Mouse (Mus musculus) forebrain, embryonic 14.5 days (tissue): ENCODE measurements around the gene Ercc2. TPM values are rescaled to one million over a fixed set of nuclear protein-coding genes. Genes with fewer than 3 reads are reported as not detected.

Experiments used
- ATAC-seq: fragments of 200-750 bp; cut with Nextera tagmentation; 2 replicates; pipeline ENCODE4 v1.8.0; 2017; ENCODE audit warnings: mild to moderate bottlenecking, moderate library complexity
- DNase-seq: peaks from one replicate; pipeline ENCODE4 v3.0.0-alpha.2; 2015; ENCODE audit warnings: low spot score
- H3K27ac ChIP-seq: fragments of 300-500 bp; sonication (generic); 2 replicates; pipeline ENCODE4 v1.5.1; 2014; ENCODE audit warnings: low read depth, mild to moderate bottlenecking, control low read depth, low read length, moderate library complexity
- H3K27me3 ChIP-seq: fragments of 300-500 bp; sonication (generic); replicated peaks from 2 replicates; pipeline ENCODE4 v1.6.1; 2014; ENCODE audit warnings: low read length, control low read depth, mixed read lengths; ENCODE audit not compliant: control insufficient read depth, insufficient read depth
- H3K36me3 ChIP-seq: fragments of 300-500 bp; sonication (generic); 2 replicates; pipeline ENCODE4 v1.6.1; 2014; ENCODE audit warnings: low read length, control low read depth; ENCODE audit not compliant: control insufficient read depth, insufficient read depth
- H3K4me1 ChIP-seq: fragments of 300-500 bp; sonication (generic); 2 replicates; pipeline ENCODE4 v1.6.1; 2014; ENCODE audit warnings: antibody characterized with exemption, low read length, control low read depth; ENCODE audit not compliant: control insufficient read depth, insufficient read depth
- H3K4me2 ChIP-seq: fragments of 300-500 bp; sonication (generic); 2 replicates; pipeline ENCODE4 v1.6.1; 2014; ENCODE audit warnings: mild to moderate bottlenecking, control low read depth, low read length
- H3K4me3 ChIP-seq: fragments of 300-500 bp; sonication (generic); 2 replicates; pipeline ENCODE4 v1.5.1; 2014; ENCODE audit warnings: low read depth, low read length, control low read depth
- H3K9ac ChIP-seq: fragments of 300-500 bp; sonication (generic); 2 replicates; pipeline ENCODE4 v1.6.1; 2014; ENCODE audit warnings: mild to moderate bottlenecking, low read length, control low read depth, moderate library complexity
- H3K9me3 ChIP-seq: fragments of 300-500 bp; sonication (generic); replicated peaks from 2 replicates; pipeline ENCODE4 v1.6.1; 2016; ENCODE audit warnings: low read length, control low read depth, mixed read lengths; ENCODE audit not compliant: control insufficient read depth
- WGBS: fragments of 180-500 bp; shearing (Covaris S2); extraction: QIAGEN DNeasy Blood & Tissue Kit; methylation state at CpG from one replicate; pipeline ENCODE4 v1.1.7; 2014; 5-methylcytosine and 5-hydroxymethylcytosine counted together
- polyA plus RNA-seq: library from polyadenylated mRNA; unstranded; fragments of >200 nt; fragmentation: Nextera tagmentation; extraction: Ambion mirVana; gene quantifications from 2 replicates; pipeline ENCODE4 v1.2.1, GENCODE M21; 2014

Ercc2 gene
- polyA plus RNA-seq, 1 experiment from 2014 or later, result 15.2 TPM

DNA sequence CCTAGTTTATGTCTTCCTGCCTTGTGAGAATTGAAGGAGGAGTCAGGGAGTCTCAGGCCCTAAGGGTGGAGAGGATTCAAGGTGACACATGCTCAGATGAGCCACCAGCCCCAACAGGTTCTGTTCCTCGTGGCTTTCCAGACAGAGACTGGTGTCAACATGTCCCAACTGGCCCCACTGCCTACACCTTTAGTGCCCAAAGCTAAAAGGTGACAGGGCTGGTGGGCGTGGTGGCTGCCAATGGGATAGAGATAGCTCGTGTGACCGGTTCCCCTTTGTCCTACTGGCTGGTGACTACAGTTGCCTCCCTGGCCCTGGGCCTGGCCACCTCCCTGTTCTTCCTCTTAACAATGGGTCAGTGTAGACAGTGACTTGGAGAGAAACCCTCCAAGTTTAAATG lies 16.4 kb upstream of the Ercc2 start:
- Histone ChIP-seq H3K4me1 (peaks cover 6% of the 10 kb centered on the region; the same call in 1 of the 2 replicates), H3K36me3 (no peaks in the 10 kb centered on the region), H3K9ac (no peak overlapping the region), H3K27ac (no peak overlapping the region), H3K4me3 (no peak overlapping the region), H3K9me3 (no peaks in the 10 kb centered on the region), H3K4me2 (no peak overlapping the region), H3K27me3 (no peaks in the 10 kb centered on the region)
- no peak for ATAC-seq
- DNase-seq, result no peak
- WGBS, result 83% methylated on average over 4 of the region's 4 CpGs

GRCm38 (mm10) chr7:19368380-19368779 lies 13.4 kb upstream of the Ercc2 start:
- WGBS, result 24% methylated on average over 16 of the region's 16 CpGs
- Histone ChIP-seq H3K9ac (no peak overlapping the region), H3K27ac (no peak overlapping the region), H3K4me2 (no peak overlapping the region), H3K9me3 (no peaks in the 10 kb centered on the region), H3K4me1 (no peaks in the 10 kb centered on the region), H3K4me3 (no peak overlapping the region), H3K27me3 (no peaks in the 10 kb centered on the region), H3K36me3 (no peaks in the 10 kb centered on the region)
- ATAC-seq, result no peak
- DNase-seq, result no peak

DNA sequence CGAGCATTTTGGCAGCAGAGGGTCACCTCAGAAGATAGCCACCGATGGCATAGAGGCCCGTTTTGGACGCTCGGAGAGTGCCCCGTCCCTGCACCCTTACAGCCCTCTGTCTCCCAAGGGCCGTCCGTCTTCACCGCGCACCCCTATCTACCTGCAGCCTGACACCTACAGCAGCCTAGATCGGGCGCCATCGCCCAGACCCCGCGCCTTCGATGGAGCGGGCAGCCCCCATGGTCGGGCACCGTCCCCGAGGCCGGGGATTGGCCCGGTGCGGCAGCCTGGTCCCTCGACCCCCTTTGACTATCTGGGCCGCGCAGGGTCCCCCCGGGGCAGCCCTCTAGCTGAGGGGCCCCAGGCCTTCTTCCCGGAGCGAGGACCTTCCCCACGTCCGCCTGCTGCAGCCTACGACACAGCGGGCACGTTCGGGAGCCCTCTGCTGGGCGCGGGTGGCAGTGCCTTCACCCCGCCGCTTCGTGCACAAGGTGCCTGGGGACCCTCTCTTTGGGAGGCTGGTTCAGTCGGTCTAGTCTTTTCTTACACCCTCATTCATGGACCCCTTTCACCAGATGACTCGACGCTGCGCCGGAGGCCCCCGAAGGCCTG lies 11.9 kb upstream of the Ercc2 start:
- peak overlapping the region; percentile 35 for H3K4me3 ChIP-seq
- no peak overlapping the region for H3K27ac ChIP-seq
- H3K27me3 ChIP-seq, result no peaks in the 10 kb centered on the region
- ATAC-seq (peak; percentile 91), DNase-seq (peak; percentile 75)
- H3K9me3 ChIP-seq, result no peaks in the 10 kb centered on the region
- peak overlapping the region; percentile 61 for H3K9ac ChIP-seq
- WGBS, result 14% methylated on average over 46 of the region's 46 CpGs
- no peaks in the 10 kb centered on the region for H3K36me3 ChIP-seq
- no peaks in the 10 kb centered on the region for H3K4me1 ChIP-seq
- peak overlapping the region; percentile 67 for H3K4me2 ChIP-seq

- 94% methylated on average over 2 of the region's 2 CpGs for WGBS
- H3K36me3 ChIP-seq, result 0 out of 2 replicates have a peak, but pooled peaks cover 6% of the 10 kb centered on the region
- no peak overlapping the region for H3K9ac ChIP-seq
- no peak overlapping the region for H3K4me2 ChIP-seq
- no peaks in the 10 kb centered on the region for H3K9me3 ChIP-seq
- ATAC-seq (no peak), DNase-seq (no peak)
- no peak overlapping the region for H3K27ac ChIP-seq
- no peaks in the 10 kb centered on the region for H3K27me3 ChIP-seq
- H3K4me3 ChIP-seq, result no peak overlapping the region
- no peaks in the 10 kb centered on the region for H3K4me1 ChIP-seq
These were observed 8.4 kb upstream of the Ercc2 start for GRCm38 (mm10) chr7:19373367-19373766.

- DNase-seq (no peak), ATAC-seq (no peak)
These were observed 6.4 kb upstream of the Ercc2 start for GRCm38 (mm10) chr7:19375368-19375767.

GRCm38 (mm10) chr7:19376019-19376418 lies 5.8 kb upstream of the Ercc2 start:
- H3K27me3 ChIP-seq, result no peaks in the 10 kb centered on the region
- no peak overlapping the region for H3K4me3 ChIP-seq
- DNase-seq, result no peak
- no peak overlapping the region for H3K9ac ChIP-seq
- no peaks in the 10 kb centered on the region for H3K9me3 ChIP-seq
- 0 out of 2 replicates have a peak, but pooled peaks cover 6% of the 10 kb centered on the region for H3K36me3 ChIP-seq
- H3K4me1 ChIP-seq, result no peaks in the 10 kb centered on the region
- no peak for ATAC-seq
- no peak overlapping the region for H3K27ac ChIP-seq
- WGBS, result 91% methylated on average over 4 of the region's 4 CpGs
- no peak overlapping the region for H3K4me2 ChIP-seq

More at GRCm38 (mm10) chr7:19375368-19375767, 6.4 kb upstream of the Ercc2 start:
- Histone ChIP-seq H3K27ac (no peak overlapping the region), H3K9ac (no peak overlapping the region), H3K4me3 (no peak overlapping the region), H3K4me1 (no peaks in the 10 kb centered on the region), H3K9me3 (no peaks in the 10 kb centered on the region), H3K36me3 (0 out of 2 replicates have a peak, but pooled peaks cover 6% of the 10 kb centered on the region), H3K27me3 (no peaks in the 10 kb centered on the region), H3K4me2 (no peak overlapping the region)
- WGBS, result 82% methylated on average over 18 of the region's 18 CpGs

- no peak for ATAC-seq
- Histone ChIP-seq H3K9me3 (no peaks in the 10 kb centered on the region), H3K27ac (no peak overlapping the region), H3K36me3 (0 out of 2 replicates have a peak, but pooled peaks cover 6% of the 10 kb centered on the region), H3K4me3 (no peak overlapping the region), H3K4me2 (no peak overlapping the region), H3K27me3 (no peaks in the 10 kb centered on the region), H3K4me1 (peaks cover 2% of the 10 kb centered on the region; the same call in 1 of the 2 replicates), H3K9ac (no peak overlapping the region)
- WGBS, result 75% methylated on average over 8 of the region's 8 CpGs
- DNase-seq, result no peak
These were observed 3.8 kb upstream of the Ercc2 start for GRCm38 (mm10) chr7:19378049-19378448.

DNA sequence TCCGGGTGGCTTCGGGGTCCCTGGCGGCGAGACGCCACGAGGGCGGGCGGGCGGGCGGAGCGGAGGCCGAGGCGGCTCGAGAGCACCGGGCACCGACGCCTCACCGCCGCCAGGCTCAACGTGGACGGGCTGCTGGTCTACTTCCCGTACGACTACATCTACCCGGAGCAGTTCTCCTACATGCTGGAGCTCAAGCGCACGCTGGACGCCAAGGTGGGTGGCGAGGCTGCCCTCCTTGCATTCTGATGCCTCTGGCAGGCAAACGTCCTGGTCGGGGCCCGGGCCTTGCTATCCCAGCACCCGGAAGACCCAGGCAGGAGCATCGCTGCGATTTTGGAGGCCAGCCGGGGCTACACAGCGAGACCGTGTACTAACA lies 344 bp downstream of the Ercc2 start:
- peak overlapping the region; percentile 89 for H3K9ac ChIP-seq
- H3K36me3 ChIP-seq, result peaks cover 35% of the 10 kb centered on the region
- ATAC-seq (peak; percentile 59), DNase-seq (no peak)
- H3K4me1 ChIP-seq, result peaks cover 6% of the 10 kb centered on the region
- H3K27ac ChIP-seq, result peak overlapping the region; percentile 30; the same call in 1 of the 2 replicates
- peak overlapping the region; percentile 87 for H3K4me2 ChIP-seq
- H3K27me3 ChIP-seq, result no peaks in the 10 kb centered on the region
- WGBS, result 0% methylated on average over 24 of the region's 37 CpGs
- peak overlapping the region; percentile 89 for H3K4me3 ChIP-seq
- H3K9me3 ChIP-seq, result no peaks in the 10 kb centered on the region

DNA sequence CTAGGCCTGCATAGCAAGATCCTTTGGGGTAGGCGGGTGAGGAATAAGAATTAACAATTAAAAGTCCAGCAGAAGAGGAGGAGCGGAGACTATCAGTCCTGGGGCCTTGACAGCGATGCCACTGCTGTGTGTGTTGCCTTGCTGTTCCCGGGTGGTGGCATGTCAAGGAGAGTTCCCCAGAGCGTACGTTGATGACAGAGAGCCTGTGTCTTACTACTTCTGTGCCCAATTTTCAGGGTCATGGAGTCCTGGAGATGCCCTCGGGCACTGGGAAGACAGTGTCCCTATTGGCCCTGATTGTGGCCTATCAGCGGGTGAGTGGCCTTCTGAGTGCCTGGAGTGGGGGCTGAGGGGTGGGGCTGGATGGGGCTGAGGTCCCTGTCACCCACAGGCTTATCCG lies 1.9 kb downstream of the Ercc2 start:
- H3K4me3 ChIP-seq, result no peak overlapping the region
- ATAC-seq (no peak), DNase-seq (no peak)
- peak overlapping the region; percentile 87; the same call in 1 of the 2 replicates for H3K4me2 ChIP-seq
- H3K4me1 ChIP-seq, result peaks cover 6% of the 10 kb centered on the region
- no peaks in the 10 kb centered on the region for H3K27me3 ChIP-seq
- no peak overlapping the region for H3K27ac ChIP-seq
- no peaks in the 10 kb centered on the region for H3K9me3 ChIP-seq
- 84% methylated on average over 9 of the region's 9 CpGs for WGBS
- H3K9ac ChIP-seq, result no peak overlapping the region
- peaks cover 48% of the 10 kb centered on the region for H3K36me3 ChIP-seq
